Comparison of ENCODE assay signal across 8 mouse cellular contexts in the genomic region with DNA sequence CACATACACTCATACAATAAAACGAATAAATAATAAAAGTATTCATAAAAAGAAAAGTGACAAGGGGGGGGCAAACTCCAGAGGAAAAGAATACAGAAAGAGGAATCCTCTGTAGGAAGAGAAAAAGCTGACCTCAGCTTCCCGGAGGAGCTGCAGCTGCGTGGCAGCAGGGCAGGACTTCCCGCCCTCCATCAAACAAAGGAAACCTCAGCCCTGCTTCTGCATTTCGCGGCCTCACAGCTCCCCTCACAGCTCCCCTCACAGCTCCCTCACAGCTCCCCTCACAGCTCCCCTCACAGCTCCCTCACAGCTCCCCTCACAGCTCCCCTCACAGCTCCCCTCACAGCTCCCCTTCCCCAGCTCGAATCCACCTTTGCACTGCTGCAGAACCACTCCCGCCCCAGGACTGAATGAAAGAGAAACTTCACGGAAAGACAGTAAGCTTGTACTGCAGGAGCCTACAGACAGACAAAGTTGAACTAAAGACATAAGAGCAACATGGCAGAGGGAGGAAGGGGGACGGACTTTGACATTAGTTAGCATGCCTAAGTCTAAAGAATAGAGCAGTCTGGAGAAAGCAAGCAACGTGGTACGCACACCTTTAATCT. TPM values are rescaled to one million over a fixed set of nuclear protein-coding genes. Genes with fewer than 3 reads are reported as not detected.
DNase-seq lines count a peak whose midpoint lies in the region; ATAC-seq and TF ChIP-seq lines count a peak whose summit lies in the region.

No protein-coding gene starts in this region.

- H3K4me1 ChIP-seq in embryonic facial prominence, embryonic 12.5 days, result peaks cover 7% of the 10 kb centered on the region
- no peaks in the 10 kb centered on the region for H3K4me1 ChIP-seq in liver, embryonic 14.5 days (replicated peaks; ENCODE audit: control insufficient read depth in 2 of 2, insufficient read depth in 2 of 2, low read length in 1 of 2)
- peaks cover 12% of the 10 kb centered on the region for H3K4me1 ChIP-seq in neural tube, embryonic 15.5 days

- no peak overlapping the region for H3K4me3 ChIP-seq in embryonic facial prominence, embryonic 12.5 days
- H3K4me3 ChIP-seq in liver, embryonic 14.5 days (ENCODE audit: insufficient read depth in 1 of 2, low read depth in 2 of 2, low read length in 2 of 2), result no peak overlapping the region
- H3K4me3 ChIP-seq in neural tube, embryonic 15.5 days (replicated peaks), result no peak overlapping the region

- H3K4me2 ChIP-seq in embryonic facial prominence, embryonic 12.5 days (replicated peaks), result peak overlapping the region; percentile 37
- 0 out of 2 replicates have a peak overlapping the region, but pooled peaks have one; percentile 4 for H3K4me2 ChIP-seq in liver, embryonic 14.5 days (ENCODE audit: low read depth)
- peak overlapping the region; percentile 40 for H3K4me2 ChIP-seq in neural tube, embryonic 15.5 days

- peak overlapping the region; percentile 75 for H3K27ac ChIP-seq in embryonic facial prominence, embryonic 12.5 days
- no peak overlapping the region for H3K27ac ChIP-seq in liver, embryonic 14.5 days
- peak overlapping the region; percentile 74 for H3K27ac ChIP-seq in neural tube, embryonic 15.5 days (replicated peaks)

- H3K27me3 ChIP-seq in embryonic facial prominence, embryonic 12.5 days, result no peaks in the 10 kb centered on the region
- H3K27me3 ChIP-seq in liver, embryonic 14.5 days (ENCODE audit: control insufficient read depth, insufficient read depth, low read length), result no peaks in the 10 kb centered on the region
- H3K27me3 ChIP-seq in neural tube, embryonic 15.5 days (replicated peaks), result no peaks in the 10 kb centered on the region

- peak; percentile 7 to 36 for DNase-seq in spleen, postnatal 10 days (ENCODE audit: low spot score in 2 of 2)
- DNase-seq in spleen, postnatal 14 days (ENCODE audit: low spot score in 2 of 2), result no peak
- no peak for DNase-seq in liver, embryonic 14.5 days (ENCODE audit: low read depth in 3 of 3, low spot score in 3 of 3)
- DNase-seq in left cerebral cortex, postnatal 14 days (ENCODE audit: low spot score in 2 of 2), result no peak
- no peak for DNase-seq in left cerebral cortex, adult 11 months (ENCODE audit: low spot score)

- TF ChIP-seq EP300 in liver, embryonic 14.5 days (IDR thresholded peaks at IDR 0.05; ENCODE audit: low read depth), result no peak

- no peak overlapping the region for H3K9ac ChIP-seq in embryonic facial prominence, embryonic 12.5 days
- H3K9ac ChIP-seq in liver, embryonic 14.5 days (replicated peaks), result no peak overlapping the region
- no peak overlapping the region for H3K9ac ChIP-seq in neural tube, embryonic 15.5 days (replicated peaks)

- WGBS in embryonic facial prominence, embryonic 12.5 days, result 17% methylated on average over 12 of the region's 12 CpGs
- WGBS in liver, embryonic 14.5 days (ENCODE audit: insufficient replicate concordance), result 14% methylated on average over 12 of the region's 12 CpGs
- WGBS in neural tube, embryonic 15.5 days, result 13% methylated on average over 12 of the region's 12 CpGs

- no peaks in the 10 kb centered on the region for H3K36me3 ChIP-seq in embryonic facial prominence, embryonic 12.5 days
- no peaks in the 10 kb centered on the region for H3K36me3 ChIP-seq in liver, embryonic 14.5 days (replicated peaks; ENCODE audit: control insufficient read depth, insufficient read depth, low read depth)
- H3K36me3 ChIP-seq in neural tube, embryonic 15.5 days, result no peaks in the 10 kb centered on the region

- no peak for ATAC-seq in embryonic facial prominence, embryonic 12.5 days (ENCODE audit: insufficient number of reproducible peaks, insufficient read depth, low FRiP score, low TSS enrichment)
- peak; percentile 90 to 93 for ATAC-seq in hematopoietic stem cell, adult 5-6 weeks (replicated peaks in 1 of 2; ENCODE audit: insufficient read depth in 1 of 2, low FRiP score in 2 of 2, low TSS enrichment in 1 of 2, low read depth in 1 of 2, poor library complexity in 2 of 2, severe bottlenecking in 2 of 2)
- ATAC-seq in liver, embryonic 14.5 days (ENCODE audit: insufficient read depth), result no peak
- ATAC-seq in neural tube, embryonic 15.5 days (ENCODE audit: low FRiP score), result no peak

- no peak for TF ChIP-seq CTCF in liver, embryonic 14.5 days (IDR thresholded peaks at IDR 0.05; ENCODE audit: low read depth)

- H3K9me3 ChIP-seq in embryonic facial prominence, embryonic 12.5 days, result no peaks in the 10 kb centered on the region
- H3K9me3 ChIP-seq in liver, embryonic 14.5 days (ENCODE audit: control insufficient read depth, low read length), result no peaks in the 10 kb centered on the region
- no peaks in the 10 kb centered on the region for H3K9me3 ChIP-seq in neural tube, embryonic 15.5 days (replicated peaks)

- intact Hi-C loops in left cerebral cortex, postnatal 14 days (cut with DNase I), result no loop called here

RNA-seq across cellular contexts. Expression of gene Npl, which starts 17.5 kb away (rescaled TPM):
- 7.9 and 9.4 TPM in 2 replicates for polyA plus RNA-seq in embryonic facial prominence, embryonic 12.5 days (2016; fragmentation: Nextera tagmentation; extraction: Ambion mirVana)
- 17.2 and 26.1 TPM in 2 replicates for total RNA-seq in hematopoietic stem cell, adult 5-6 weeks (2017)
- polyA plus RNA-seq in liver, embryonic 14.5 days (2012; rRNA removed), result 2.2 and 3.1 TPM in 2 replicates
- polyA plus RNA-seq in liver, embryonic 14.5 days (2014; fragmentation: Nextera tagmentation; extraction: Ambion mirVana), result 7.3 and 8.4 TPM in 2 replicates
- polyA plus RNA-seq in neural tube, embryonic 15.5 days (2015; fragmentation: Nextera tagmentation; extraction: Ambion mirVana), result 14.4 and 16.9 TPM in 2 replicates
- total RNA-seq in left cerebral cortex, postnatal 14 days (2021), result 1 to 10 TPM; 6.0 to 8.1 TPM

RNA-seq across cellular contexts. Expression of gene Dhx9, which starts 44.9 kb away (rescaled TPM):
- polyA plus RNA-seq in embryonic facial prominence, embryonic 12.5 days (2016; fragmentation: Nextera tagmentation; extraction: Ambion mirVana), result 46.3 and 47.1 TPM in 2 replicates
- total RNA-seq in hematopoietic stem cell, adult 5-6 weeks (2017), result 163 and 235 TPM in 2 replicates
- polyA plus RNA-seq in liver, embryonic 14.5 days (2012; rRNA removed), result 33.9 and 52.5 TPM in 2 replicates
- polyA plus RNA-seq in liver, embryonic 14.5 days (2014; fragmentation: Nextera tagmentation; extraction: Ambion mirVana), result 8.1 and 9.8 TPM in 2 replicates
- 27.0 and 27.5 TPM in 2 replicates for polyA plus RNA-seq in neural tube, embryonic 15.5 days (2015; fragmentation: Nextera tagmentation; extraction: Ambion mirVana)
- 100 to 1,000 TPM; 105 to 107 TPM for total RNA-seq in left cerebral cortex, postnatal 14 days (2021)

Comparison
In these comparisons a context has a peak if more than half of its experiments do, and no peak if none do; other contexts are left out.
1. DNase-seq: peak in spleen, postnatal 10 days (2 of 2); none in spleen, postnatal 14 days (0 of 2), liver, embryonic 14.5 days (0 of 3), left cerebral cortex, postnatal 14 days (0 of 2) and left cerebral cortex, adult 11 months (single experiment).
2. ATAC-seq: peak in hematopoietic stem cell, adult 5-6 weeks (2 of 2); none in embryonic facial prominence, embryonic 12.5 days (single experiment), liver, embryonic 14.5 days (single experiment) and neural tube, embryonic 15.5 days (single experiment).
3. Peak in every context shown above with its lines, with median percentiles within 50 percentile points of each other: H3K4me2 ChIP-seq.